Mouse (Mus musculus): ENCODE data around the gene Lrrc34. TPM values are rescaled to one million over a fixed set of nuclear protein-coding genes. Genes with fewer than 3 reads are reported as not detected.

Gene Lrrc34
- polyA plus RNA-seq, 1 experiment: not detected

DNA sequence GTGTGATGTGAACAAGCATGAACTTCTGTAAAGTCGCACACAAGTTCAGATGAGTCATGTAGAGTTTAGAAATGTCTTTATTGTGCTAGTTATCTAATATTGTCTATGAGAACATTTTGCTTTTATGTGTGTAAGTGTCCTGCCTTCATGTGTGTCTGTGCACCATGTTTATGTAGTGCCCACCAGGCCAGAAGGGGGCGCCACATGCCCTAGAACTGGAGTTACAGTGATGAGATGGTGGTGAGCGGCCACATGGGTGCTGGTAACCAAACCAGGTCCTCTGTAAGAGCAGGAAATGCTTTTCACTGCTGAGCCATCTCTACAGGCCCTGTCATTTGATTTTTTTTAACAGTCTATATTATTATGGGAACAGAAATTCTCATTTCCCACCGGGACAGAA lies 12.0 kb downstream of the Lrrc34 start:
- no peak for TF ChIP-seq FOSL1 (IDR thresholded peaks at IDR 0.05; ENCODE audit: insufficient read depth, low read length, poor library complexity, severe bottlenecking)
- TF ChIP-seq MYOD1 (IDR thresholded peaks at IDR 0.05; ENCODE audit: control insufficient read depth, insufficient read length, low read depth): no peak
- TF ChIP-seq USF1 (IDR thresholded peaks at IDR 0.05; ENCODE audit: low read depth): no peak
- no peak for TF ChIP-seq CTCF (IDR thresholded peaks at IDR 0.05; ENCODE audit: control insufficient read depth, insufficient read depth, insufficient read length)
- TF ChIP-seq MAX (IDR thresholded peaks at IDR 0.05): no peak
- TF ChIP-seq CEBPB (IDR thresholded peaks at IDR 0.05; ENCODE audit: low read depth): no peak
- TF ChIP-seq MYOG (IDR thresholded peaks at IDR 0.05; ENCODE audit: control insufficient read depth, extremely low read depth, insufficient read length): no peak
- Histone ChIP-seq H3K79me2 (ENCODE audit: control insufficient read depth, insufficient read depth) (no peaks in the 10 kb centered on the region), H3ac (ENCODE audit: control insufficient read depth, insufficient read length, low read depth) (no peak overlapping the region), H3K36me3 (ENCODE audit: control insufficient read depth, insufficient read depth) (no peaks in the 10 kb centered on the region), H3K4me3 (ENCODE audit: insufficient read depth, poor library complexity, severe bottlenecking) (no peak overlapping the region), H3K79me3 (ENCODE audit: low read depth) (no peaks in the 10 kb centered on the region), H3K27me3 (ENCODE audit: control insufficient read depth, insufficient read depth, insufficient read length) (no peaks in the 10 kb centered on the region)

GRCm38 (mm10) chr3:30633681-30634080 lies 14.0 kb downstream of the Lrrc34 start:
- Histone ChIP-seq H3ac (ENCODE audit: control insufficient read depth, insufficient read length, low read depth) (no peak overlapping the region), H3K4me3 (ENCODE audit: insufficient read depth, poor library complexity, severe bottlenecking) (no peak overlapping the region), H3K36me3 (ENCODE audit: control insufficient read depth, insufficient read depth) (no peaks in the 10 kb centered on the region), H3K79me3 (ENCODE audit: low read depth) (no peaks in the 10 kb centered on the region), H3K27me3 (ENCODE audit: control insufficient read depth, insufficient read depth, insufficient read length) (no peaks in the 10 kb centered on the region), H3K79me2 (ENCODE audit: control insufficient read depth, insufficient read depth) (no peaks in the 10 kb centered on the region)
- no peak for TF ChIP-seq CEBPB (IDR thresholded peaks at IDR 0.05; ENCODE audit: low read depth)
- TF ChIP-seq MYOG (IDR thresholded peaks at IDR 0.05; ENCODE audit: control insufficient read depth, extremely low read depth, insufficient read length): no peak
- no peak for TF ChIP-seq MYOD1 (IDR thresholded peaks at IDR 0.05; ENCODE audit: control insufficient read depth, insufficient read length, low read depth)
- no peak for TF ChIP-seq USF1 (IDR thresholded peaks at IDR 0.05; ENCODE audit: low read depth)
- TF ChIP-seq MAX (IDR thresholded peaks at IDR 0.05): no peak
- no peak for TF ChIP-seq FOSL1 (IDR thresholded peaks at IDR 0.05; ENCODE audit: insufficient read depth, low read length, poor library complexity, severe bottlenecking)
- TF ChIP-seq CTCF (IDR thresholded peaks at IDR 0.05; ENCODE audit: control insufficient read depth, insufficient read depth, insufficient read length): no peak

DNA sequence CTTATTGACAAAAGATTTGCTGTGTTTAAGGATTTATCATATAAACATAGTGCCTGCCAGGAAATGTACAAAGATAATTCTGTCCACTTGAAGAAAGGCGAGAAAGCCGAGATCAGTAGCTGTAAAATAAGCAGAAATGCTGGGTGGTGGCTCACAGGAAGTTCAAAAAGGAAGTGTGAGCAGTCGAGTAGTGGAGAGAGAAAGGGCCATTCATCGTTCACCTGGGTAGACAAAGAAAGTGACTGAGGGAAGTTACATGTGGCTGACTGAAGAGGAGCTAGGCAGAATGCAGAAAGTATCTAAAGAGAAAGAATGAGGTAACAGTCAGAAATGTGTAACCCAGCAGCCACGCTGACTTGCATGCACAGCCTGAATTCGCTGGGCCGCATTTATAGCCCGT lies 27.5 kb downstream of the Lrrc34 start:
- H3K79me3 ChIP-seq (ENCODE audit: low read depth): no peaks in the 10 kb centered on the region
- no peak overlapping the region for H3ac ChIP-seq (ENCODE audit: control insufficient read depth, insufficient read length, low read depth)
- TF ChIP-seq MYOG (IDR thresholded peaks at IDR 0.05; ENCODE audit: control insufficient read depth, extremely low read depth, insufficient read length): no peak
- H3K4me3 ChIP-seq (ENCODE audit: insufficient read depth, poor library complexity, severe bottlenecking): no peak overlapping the region
- no peaks in the 10 kb centered on the region for H3K79me2 ChIP-seq (ENCODE audit: control insufficient read depth, insufficient read depth)
- peaks cover 35% of the 10 kb centered on the region for H3K36me3 ChIP-seq (ENCODE audit: control insufficient read depth, insufficient read depth)
- H3K27me3 ChIP-seq (ENCODE audit: control insufficient read depth, insufficient read depth, insufficient read length): no peaks in the 10 kb centered on the region

GRCm38 (mm10) chr3:30610930-30611329 lies 36.7 kb downstream of the Lrrc34 start:
- Histone ChIP-seq H3ac (ENCODE audit: control insufficient read depth, insufficient read length, low read depth) (no peak overlapping the region), H3K79me2 (ENCODE audit: control insufficient read depth, insufficient read depth) (peaks cover 28% of the 10 kb centered on the region), H3K36me3 (ENCODE audit: control insufficient read depth, insufficient read depth) (peaks cover 95% of the 10 kb centered on the region), H3K79me3 (ENCODE audit: low read depth) (peaks cover 2% of the 10 kb centered on the region), H3K4me3 (ENCODE audit: insufficient read depth, poor library complexity, severe bottlenecking) (no peak overlapping the region), H3K27me3 (ENCODE audit: control insufficient read depth, insufficient read depth, insufficient read length) (no peaks in the 10 kb centered on the region)
- TF ChIP-seq MAX (IDR thresholded peaks at IDR 0.05): no peak
- TF ChIP-seq MYOG (IDR thresholded peaks at IDR 0.05; ENCODE audit: control insufficient read depth, extremely low read depth, insufficient read length): no peak
- TF ChIP-seq USF1 (IDR thresholded peaks at IDR 0.05; ENCODE audit: low read depth): no peak
- TF ChIP-seq FOSL1 (IDR thresholded peaks at IDR 0.05; ENCODE audit: insufficient read depth, low read length, poor library complexity, severe bottlenecking): no peak
- no peak for TF ChIP-seq CEBPB (IDR thresholded peaks at IDR 0.05; ENCODE audit: low read depth)
- no peak for TF ChIP-seq MYOD1 (IDR thresholded peaks at IDR 0.05; ENCODE audit: control insufficient read depth, insufficient read length, low read depth)
- no peak for TF ChIP-seq CTCF (IDR thresholded peaks at IDR 0.05; ENCODE audit: control insufficient read depth, insufficient read depth, insufficient read length)

GRCm38 (mm10) chr3:30608999-30609398 lies 38.7 kb downstream of the Lrrc34 start:
- H3K79me2 ChIP-seq (ENCODE audit: control insufficient read depth, insufficient read depth): peaks cover 42% of the 10 kb centered on the region
- no peaks in the 10 kb centered on the region for H3K27me3 ChIP-seq (ENCODE audit: control insufficient read depth, insufficient read depth, insufficient read length)
- TF ChIP-seq MYOG (IDR thresholded peaks at IDR 0.05; ENCODE audit: control insufficient read depth, extremely low read depth, insufficient read length): no peak
- TF ChIP-seq MAX (IDR thresholded peaks at IDR 0.05): no peak
- no peak for TF ChIP-seq CTCF (IDR thresholded peaks at IDR 0.05; ENCODE audit: control insufficient read depth, insufficient read depth, insufficient read length)
- no peak for TF ChIP-seq MYOD1 (IDR thresholded peaks at IDR 0.05; ENCODE audit: control insufficient read depth, insufficient read length, low read depth)
- TF ChIP-seq FOSL1 (IDR thresholded peaks at IDR 0.05; ENCODE audit: insufficient read depth, low read length, poor library complexity, severe bottlenecking): no peak
- no peak for TF ChIP-seq CEBPB (IDR thresholded peaks at IDR 0.05; ENCODE audit: low read depth)
- TF ChIP-seq USF1 (IDR thresholded peaks at IDR 0.05; ENCODE audit: low read depth): no peak
- no peak overlapping the region for H3K4me3 ChIP-seq (ENCODE audit: insufficient read depth, poor library complexity, severe bottlenecking)
- H3K79me3 ChIP-seq (ENCODE audit: low read depth): peaks cover 6% of the 10 kb centered on the region
- H3K36me3 ChIP-seq (ENCODE audit: control insufficient read depth, insufficient read depth): peaks cover 94% of the 10 kb centered on the region
- no peak overlapping the region for H3ac ChIP-seq (ENCODE audit: control insufficient read depth, insufficient read length, low read depth)

DNA sequence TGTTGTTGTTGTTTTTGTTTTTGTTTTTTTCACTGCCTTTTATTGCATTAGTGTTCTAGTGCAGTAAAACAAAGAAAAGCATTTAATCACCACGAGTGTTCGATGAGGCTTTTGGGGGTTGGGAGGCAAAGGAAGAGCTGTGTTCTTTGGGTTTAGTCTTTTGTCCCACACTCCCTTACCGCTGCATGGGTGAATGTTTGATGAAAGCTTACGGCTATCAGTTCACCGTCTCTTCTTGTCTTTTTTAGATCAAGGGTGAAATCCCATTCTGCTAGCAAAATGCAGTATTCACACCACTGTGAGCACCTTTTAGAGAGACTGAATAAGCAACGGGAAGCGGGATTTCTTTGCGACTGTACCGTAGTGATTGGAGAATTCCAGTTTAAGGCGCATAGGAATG lies 44.4 kb downstream of the Lrrc34 start:
- H3K36me3 ChIP-seq (ENCODE audit: control insufficient read depth, insufficient read depth): peaks cover 42% of the 10 kb centered on the region
- no peak overlapping the region for H3ac ChIP-seq (ENCODE audit: control insufficient read depth, insufficient read length, low read depth)
- H3K79me2 ChIP-seq (ENCODE audit: control insufficient read depth, insufficient read depth): peaks cover 42% of the 10 kb centered on the region
- peak overlapping the region; percentile 65 for H3K4me3 ChIP-seq (ENCODE audit: insufficient read depth, poor library complexity, severe bottlenecking)
- TF ChIP-seq CEBPB (IDR thresholded peaks at IDR 0.05; ENCODE audit: low read depth) (no peak), CTCF (IDR thresholded peaks at IDR 0.05; ENCODE audit: control insufficient read depth, insufficient read depth, insufficient read length) (no peak), MYOD1 (IDR thresholded peaks at IDR 0.05; ENCODE audit: control insufficient read depth, insufficient read length, low read depth) (no peak), USF1 (IDR thresholded peaks at IDR 0.05; ENCODE audit: low read depth) (no peak), MYOG (IDR thresholded peaks at IDR 0.05; ENCODE audit: control insufficient read depth, extremely low read depth, insufficient read length) (no peak), FOSL1 (IDR thresholded peaks at IDR 0.05; ENCODE audit: insufficient read depth, low read length, poor library complexity, severe bottlenecking) (no peak), MAX (IDR thresholded peaks at IDR 0.05) (no peak)
- H3K79me3 ChIP-seq (ENCODE audit: low read depth): peaks cover 14% of the 10 kb centered on the region
- no peaks in the 10 kb centered on the region for H3K27me3 ChIP-seq (ENCODE audit: control insufficient read depth, insufficient read depth, insufficient read length)
